Mouse (Mus musculus) heart, embryonic 16.5 days (tissue): ENCODE measurements around the gene Cxcl12. TPM values are rescaled to one million over a fixed set of nuclear protein-coding genes. Genes with fewer than 3 reads are reported as not detected.

Experiments
- ATAC-seq: fragments of 200-750 bp; cut with Nextera tagmentation; replicated peaks from 2 replicates; pipeline ENCODE4 v1.8.0; 2017; ENCODE audit warnings: moderate number of reproducible peaks; ENCODE audit not compliant: insufficient read depth, low FRiP score; ENCODE audit errors: extremely low read depth
- H3K27ac ChIP-seq: fragments of 300-500 bp; sonication (generic); 2 replicates; pipeline ENCODE4 v1.5.1; 2014; ENCODE audit warnings: mild to moderate bottlenecking, low read length, control low read depth, moderate library complexity
- H3K27me3 ChIP-seq: fragments of 300-500 bp; sonication (generic); 2 replicates; pipeline ENCODE4 v1.6.1; 2014; ENCODE audit warnings: low read length, mixed read lengths; ENCODE audit not compliant: control insufficient read depth, insufficient read depth
- H3K36me3 ChIP-seq: fragments of 300-500 bp; sonication (generic); 2 replicates; pipeline ENCODE4 v1.6.1; 2014; ENCODE audit not compliant: control insufficient read depth, insufficient read depth
- H3K4me1 ChIP-seq: fragments of 300-500 bp; sonication (generic); 2 replicates; pipeline ENCODE4 v1.6.1; 2014; ENCODE audit warnings: low read length, mixed read lengths; ENCODE audit not compliant: control insufficient read depth, insufficient read depth
- H3K4me2 ChIP-seq: fragments of 300-500 bp; sonication (generic); 2 replicates; pipeline ENCODE4 v1.6.1; 2014; ENCODE audit warnings: low read depth, mild to moderate bottlenecking, control low read depth, low read length
- H3K4me3 ChIP-seq: fragments of 300-500 bp; sonication (generic); 2 replicates; pipeline ENCODE4 v1.5.1; 2014; ENCODE audit warnings: mild to moderate bottlenecking, control low read depth, low read length
- H3K9ac ChIP-seq: fragments of 300-500 bp; sonication (generic); 2 replicates; pipeline ENCODE4 v1.6.1; 2014; ENCODE audit warnings: low read length, control low read depth
- H3K9me3 ChIP-seq: fragments of 300-500 bp; sonication (generic); replicated peaks from 2 replicates; pipeline ENCODE4 v1.6.1; 2016; ENCODE audit warnings: low read length; ENCODE audit not compliant: control insufficient read depth
- WGBS: fragments of 180-500 bp; shearing (Covaris S2); extraction: QIAGEN DNeasy Blood & Tissue Kit; methylation state at CpG from one replicate; pipeline ENCODE4 v1.1.7; 2014; 5-methylcytosine and 5-hydroxymethylcytosine counted together
- polyA plus RNA-seq: library from polyadenylated mRNA; unstranded; fragments of >200 nt; fragmentation: Nextera tagmentation; extraction: Ambion mirVana; gene quantifications from 2 replicates; pipeline ENCODE4 v1.2.1, GENCODE M21; 2015

Gene Cxcl12
- polyA plus RNA-seq, 1 experiment from 2014 or later: 138 TPM

GRCm38 (mm10) chr6:117151484-117152149 is 16.7 kb upstream of the Cxcl12 start:
- no peaks in the 10 kb centered on the region for H3K36me3 ChIP-seq
- WGBS: 33% methylated on average over 18 of the region's 18 CpGs

DNA sequence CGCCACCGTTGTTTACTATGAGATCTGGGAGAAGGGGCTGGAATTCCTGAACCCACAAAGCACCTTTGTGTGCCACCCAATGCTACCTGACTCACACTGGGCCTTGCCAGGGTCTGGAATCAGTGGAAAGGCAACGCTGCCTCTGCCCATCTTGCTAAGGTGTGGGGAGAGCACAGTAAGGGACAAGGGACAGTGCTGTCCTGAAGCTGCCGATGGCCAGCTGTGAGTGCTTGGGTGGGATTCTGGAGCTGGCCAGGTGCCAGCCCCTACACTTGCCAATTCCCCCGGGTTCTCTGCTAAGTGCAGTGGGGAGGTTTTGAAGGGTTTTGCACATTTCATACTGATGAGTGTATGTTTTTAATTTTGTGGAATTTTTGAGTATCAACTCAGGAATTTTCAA is 15.3 kb upstream of the Cxcl12 start:
- 53% methylated on average over 5 of the region's 5 CpGs for WGBS
- Histone ChIP-seq H3K9ac (no peak overlapping the region), H3K4me2 (no peak overlapping the region), H3K27ac (no peak overlapping the region), H3K36me3 (no peaks in the 10 kb centered on the region), H3K9me3 (no peaks in the 10 kb centered on the region), H3K27me3 (peaks cover 9% of the 10 kb centered on the region; the same call in 1 of the 2 replicates), H3K4me1 (no peaks in the 10 kb centered on the region), H3K4me3 (no peak overlapping the region)
- no peak for ATAC-seq

More at GRCm38 (mm10) chr6:117151484-117152149, 16.7 kb upstream of the Cxcl12 start:
- no peak for ATAC-seq
- Histone ChIP-seq H3K9me3 (no peaks in the 10 kb centered on the region), H3K4me3 (no peak overlapping the region), H3K4me1 (no peaks in the 10 kb centered on the region), H3K27me3 (peaks cover 3% of the 10 kb centered on the region; the same call in 1 of the 2 replicates), H3K4me2 (no peak overlapping the region), H3K9ac (no peak overlapping the region), H3K27ac (no peak overlapping the region)

- no peaks in the 10 kb centered on the region for H3K9me3 ChIP-seq
- ATAC-seq: no peak
- no peak overlapping the region for H3K4me3 ChIP-seq
- WGBS: 62% methylated on average over 4 of the region's 4 CpGs
- H3K9ac ChIP-seq: no peak overlapping the region
- H3K27me3 ChIP-seq: peaks cover 9% of the 10 kb centered on the region
- H3K4me2 ChIP-seq: no peak overlapping the region
- H3K4me1 ChIP-seq: no peaks in the 10 kb centered on the region
- no peaks in the 10 kb centered on the region for H3K36me3 ChIP-seq
- H3K27ac ChIP-seq: no peak overlapping the region
These were observed 11.5 kb upstream of the Cxcl12 start for GRCm38 (mm10) chr6:117156846-117157245.

- H3K9ac ChIP-seq: no peak overlapping the region
- no peaks in the 10 kb centered on the region for H3K9me3 ChIP-seq
- H3K27ac ChIP-seq: no peak overlapping the region
- ATAC-seq: no peak
- no peak overlapping the region for H3K4me3 ChIP-seq
- WGBS: 69% methylated on average over 16 of the region's 16 CpGs
- H3K27me3 ChIP-seq: peaks cover 8% of the 10 kb centered on the region; the same call in 1 of the 2 replicates
- H3K36me3 ChIP-seq: no peaks in the 10 kb centered on the region
- no peak overlapping the region for H3K4me2 ChIP-seq
- H3K4me1 ChIP-seq: no peaks in the 10 kb centered on the region
These were observed 8.3 kb upstream of the Cxcl12 start for GRCm38 (mm10) chr6:117159710-117160690.

GRCm38 (mm10) chr6:117163486-117163885 is 4.8 kb upstream of the Cxcl12 start:
- Histone ChIP-seq H3K27me3 (peaks cover 19% of the 10 kb centered on the region), H3K4me2 (no peak overlapping the region), H3K36me3 (no peaks in the 10 kb centered on the region), H3K9ac (no peak overlapping the region), H3K9me3 (no peaks in the 10 kb centered on the region), H3K27ac (no peak overlapping the region), H3K4me3 (no peak overlapping the region), H3K4me1 (peaks cover 8% of the 10 kb centered on the region; the same call in 1 of the 2 replicates)
- ATAC-seq: no peak
- 65% methylated on average over 5 of the region's 5 CpGs for WGBS

- Histone ChIP-seq H3K4me1 (peaks cover 8% of the 10 kb centered on the region; the same call in 1 of the 2 replicates), H3K4me2 (peak overlapping the region; percentile 93), H3K27ac (no peak overlapping the region), H3K4me3 (peak overlapping the region; percentile 88), H3K36me3 (no peaks in the 10 kb centered on the region), H3K27me3 (peaks cover 29% of the 10 kb centered on the region), H3K9me3 (no peaks in the 10 kb centered on the region), H3K9ac (no peak overlapping the region)
- ATAC-seq: peak; percentile 72
- 2% methylated on average over 16 of the region's 16 CpGs for WGBS
These were observed 1.5 kb upstream of the Cxcl12 start for GRCm38 (mm10) chr6:117166581-117167425.

DNA sequence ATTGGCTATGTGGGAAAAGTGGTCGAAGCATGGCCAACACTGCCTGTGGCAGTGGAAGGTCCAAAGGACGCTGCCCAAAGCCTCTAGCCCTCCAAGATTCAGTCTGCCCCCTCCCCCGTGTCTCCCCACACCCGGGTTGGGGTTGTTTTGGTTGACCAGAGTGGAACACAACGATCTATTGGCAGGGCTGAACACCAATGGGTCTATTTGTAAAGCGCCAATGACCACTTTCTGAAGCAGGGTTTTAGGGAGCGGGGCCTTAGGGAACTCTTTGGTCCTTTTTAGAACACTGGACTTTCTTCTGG is 957 bp upstream of the Cxcl12 start:
- Histone ChIP-seq H3K9ac (no peak overlapping the region), H3K36me3 (no peaks in the 10 kb centered on the region), H3K27me3 (peaks cover 27% of the 10 kb centered on the region), H3K4me2 (peak overlapping the region; percentile 93), H3K27ac (no peak overlapping the region), H3K4me1 (peaks cover 8% of the 10 kb centered on the region; the same call in 1 of the 2 replicates), H3K9me3 (no peaks in the 10 kb centered on the region), H3K4me3 (peak overlapping the region; percentile 88)
- WGBS: 17% methylated on average over 7 of the region's 7 CpGs
- no peak for ATAC-seq

DNA sequence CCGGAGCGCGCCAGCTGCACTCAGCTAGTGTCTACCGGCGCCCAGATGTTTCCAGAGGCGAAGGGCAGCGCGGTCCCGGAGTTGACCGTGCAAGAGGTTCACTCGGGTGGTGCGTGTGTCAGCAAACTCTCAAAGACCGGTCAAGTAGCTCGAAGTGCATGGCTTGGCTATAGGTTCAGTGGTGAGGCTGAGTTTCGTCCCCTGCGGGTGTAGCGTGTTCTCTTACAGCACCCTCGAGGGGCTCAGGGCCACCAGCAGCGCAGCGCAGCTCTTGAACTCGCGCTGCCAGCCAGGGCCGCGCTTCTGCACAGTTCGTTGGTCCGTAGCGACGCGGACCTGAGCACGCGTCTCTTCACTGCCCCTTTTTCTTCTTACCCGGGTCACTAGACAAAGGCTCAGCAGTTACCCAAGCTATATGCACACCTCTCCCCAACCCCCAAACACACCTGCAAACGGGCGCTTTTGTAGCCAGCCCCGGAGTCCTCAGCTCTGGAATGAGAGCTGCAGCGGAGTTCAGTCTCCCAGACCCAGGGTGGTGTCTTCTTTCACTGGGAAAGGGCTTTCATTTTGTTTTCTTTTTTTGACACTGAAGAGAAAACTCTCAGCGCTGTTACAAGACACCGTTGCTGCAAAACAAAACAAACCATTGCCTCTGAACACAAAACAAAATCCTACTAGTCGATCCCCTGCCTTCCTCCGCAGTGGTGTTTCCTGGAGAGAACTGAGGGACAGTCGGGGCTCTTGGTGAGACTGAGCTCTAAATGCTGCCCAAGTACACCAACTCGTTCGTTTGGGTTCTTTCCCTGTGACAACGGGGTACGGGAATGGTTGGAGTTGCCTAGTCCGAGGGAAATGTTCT is 945 bp downstream of the Cxcl12 start:
- peaks cover 8% of the 10 kb centered on the region; the same call in 1 of the 2 replicates for H3K4me1 ChIP-seq
- peak overlapping the region; percentile 87 for H3K9ac ChIP-seq
- 1% methylated on average over 46 of the region's 46 CpGs for WGBS
- no peaks in the 10 kb centered on the region for H3K36me3 ChIP-seq
- H3K27me3 ChIP-seq: peaks cover 27% of the 10 kb centered on the region
- 0 out of 2 replicates have a peak, but pooled peaks have one; percentile 5 for ATAC-seq
- peak overlapping the region; percentile 93 for H3K4me2 ChIP-seq
- peak overlapping the region; percentile 88 for H3K4me3 ChIP-seq
- H3K9me3 ChIP-seq: no peaks in the 10 kb centered on the region
- peak overlapping the region; percentile 64 for H3K27ac ChIP-seq
